In the genomic region with DNA sequence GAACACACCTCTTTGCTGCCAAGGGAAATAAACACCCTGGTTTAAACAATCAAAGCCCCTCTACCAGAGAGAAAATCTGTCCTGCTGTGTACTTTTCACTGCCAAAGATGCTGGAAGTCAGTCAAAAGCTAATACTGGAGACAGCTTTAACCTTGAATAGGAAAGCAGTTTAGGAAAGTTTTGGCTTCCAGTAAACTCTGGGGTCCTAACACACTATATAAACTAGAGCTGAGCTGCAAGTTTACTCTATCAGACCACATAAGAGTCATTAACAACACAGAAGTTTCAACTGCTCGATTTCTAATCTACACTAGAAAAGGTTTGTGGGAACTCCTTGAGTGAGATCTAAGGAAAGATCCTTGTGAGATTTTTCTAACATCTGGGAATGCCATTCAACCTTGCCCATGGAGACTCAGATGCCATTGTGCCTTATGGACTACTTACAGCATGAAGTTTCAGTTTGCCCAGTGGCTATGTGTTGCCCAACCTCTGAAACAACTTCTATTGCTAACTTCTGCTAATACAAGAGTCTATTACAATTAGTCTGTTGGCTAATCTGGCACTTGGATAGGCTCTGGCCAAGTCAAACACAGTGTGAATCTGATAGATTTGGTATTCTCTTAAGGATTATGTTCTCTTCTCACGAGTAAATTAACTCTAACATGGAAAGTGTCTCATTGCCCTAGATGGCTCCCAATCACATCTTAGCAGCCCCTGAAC, we compare ENCODE assay signal across 18 mouse cellular contexts. TPM values are rescaled to one million over a fixed set of nuclear protein-coding genes. Genes with fewer than 3 reads are reported as not detected.
DNase-seq lines count a peak whose midpoint lies in the region; ATAC-seq lines count a peak whose summit lies in the region.
"Had no signal": no experiment of that assay in that cellular context is flagged by ENCODE, and none has a peak within 500 bp of the region (broad histone marks: within the 10 kb centered on the region; RNA-seq: fewer than 3 reads in every experiment).

No protein-coding gene starts in this region.

- no peak for DNase-seq in heart, adult 9 months (ENCODE audit: low spot score in 2 of 2)
- DNase-seq in lung, postnatal 4 days: no peak
- DNase-seq in gonadal fat pad, adult 2 months (ENCODE audit: low read depth): peak; percentile 97
- no peak for DNase-seq in spleen, postnatal 10 days (ENCODE audit: low spot score in 2 of 2)
- DNase-seq: cerebellum, adult 18-20 months; gastrocnemius, postnatal 36 days; heart, postnatal 36 days; kidney, adult 8-10 months; liver; liver, postnatal 0 days; thymus, postnatal 4 days had no signal

- H3K9ac ChIP-seq in heart, embryonic 15.5 days: no peak overlapping the region
- H3K9ac ChIP-seq in lung, embryonic 16.5 days (ENCODE audit: low read length): no peak overlapping the region
- H3K9ac ChIP-seq: embryonic facial prominence, embryonic 13.5 days; forebrain, embryonic 12.5 days; liver, postnatal 0 days; midbrain, embryonic 13.5 days had no signal

- H3K36me3 ChIP-seq in heart, embryonic 15.5 days: no peaks in the 10 kb centered on the region
- no peaks in the 10 kb centered on the region for H3K36me3 ChIP-seq in lung, embryonic 16.5 days (ENCODE audit: control insufficient read depth, insufficient read depth, low read length)
- H3K36me3 ChIP-seq: embryonic facial prominence, embryonic 13.5 days; forebrain, embryonic 12.5 days had no signal

- 49% methylated on average over 2 of the region's 2 CpGs for WGBS in heart, embryonic 15.5 days
- WGBS in lung, embryonic 16.5 days: 31% methylated on average over 2 of the region's 2 CpGs

- H3K27ac ChIP-seq in heart, embryonic 15.5 days: peak overlapping the region; percentile 48
- H3K27ac ChIP-seq in lung, embryonic 16.5 days (ENCODE audit: low read length): peak overlapping the region; percentile 41; the same call in 1 of the 2 replicates
- H3K27ac ChIP-seq: embryonic facial prominence, embryonic 13.5 days; forebrain, embryonic 12.5 days; midbrain, embryonic 13.5 days had no signal

- no peak overlapping the region for H3K4me3 ChIP-seq in heart, embryonic 15.5 days
- H3K4me3 ChIP-seq in lung, embryonic 16.5 days (ENCODE audit: low read length): no peak overlapping the region
- H3K4me3 ChIP-seq: embryonic facial prominence, embryonic 13.5 days; forebrain, embryonic 12.5 days; midbrain, embryonic 13.5 days had no signal

- 0 out of 2 replicates have a peak, but pooled peaks cover 2% of the 10 kb centered on the region for H3K4me1 ChIP-seq in heart, embryonic 15.5 days (replicated peaks)
- H3K4me1 ChIP-seq in lung, embryonic 16.5 days (replicated peaks; ENCODE audit: control insufficient read depth, insufficient read depth, low read length): no peaks in the 10 kb centered on the region
- H3K4me1 ChIP-seq: embryonic facial prominence, embryonic 13.5 days; forebrain, embryonic 12.5 days; midbrain, embryonic 13.5 days had no signal

- ATAC-seq in heart, embryonic 15.5 days (replicated peaks; ENCODE audit: insufficient number of reproducible peaks, insufficient read depth, low FRiP score, low read depth): no peak
- ATAC-seq in lung, embryonic 16.5 days (ENCODE audit: low read depth): no peak
- peak; percentile 85 for ATAC-seq in megakaryocyte progenitor cell, adult 5-6 weeks (replicated peaks; ENCODE audit: poor library complexity)
- ATAC-seq: hindbrain, embryonic 16.5 days; liver, postnatal 0 days; midbrain, embryonic 13.5 days had no signal

- no peaks in the 10 kb centered on the region for H3K27me3 ChIP-seq in heart, embryonic 15.5 days
- no peaks in the 10 kb centered on the region for H3K27me3 ChIP-seq in lung, embryonic 16.5 days (ENCODE audit: control insufficient read depth, insufficient read depth, low read depth, low read length)
- H3K27me3 ChIP-seq: embryonic facial prominence, embryonic 13.5 days; forebrain, embryonic 12.5 days; midbrain, embryonic 13.5 days had no signal

- H3K9me3 ChIP-seq in heart, embryonic 15.5 days (replicated peaks): no peaks in the 10 kb centered on the region
- H3K9me3 ChIP-seq in lung, embryonic 16.5 days (ENCODE audit: control insufficient read depth, low read length): no peaks in the 10 kb centered on the region
- H3K9me3 ChIP-seq: embryonic facial prominence, embryonic 13.5 days; forebrain, embryonic 12.5 days; midbrain, embryonic 13.5 days had no signal

- H3K4me2 ChIP-seq in heart, embryonic 15.5 days: no peak overlapping the region
- H3K4me2 ChIP-seq in lung, embryonic 16.5 days (ENCODE audit: low read depth, low read length): no peak overlapping the region
- H3K4me2 ChIP-seq: embryonic facial prominence, embryonic 13.5 days; forebrain, embryonic 12.5 days; midbrain, embryonic 13.5 days had no signal

RNA-seq across cellular contexts. Expression of a gene that starts 33.2 kb away (rescaled TPM):
- polyA plus RNA-seq in heart, embryonic 15.5 days (2015; fragmentation: Nextera tagmentation; extraction: Ambion mirVana): 28.7 and 33.1 TPM in 2 replicates
- 80.1 and 82.9 TPM in 2 replicates for polyA plus RNA-seq in lung, embryonic 16.5 days (2015; fragmentation: Nextera tagmentation; extraction: Ambion mirVana)
- polyA plus RNA-seq in gonadal fat pad, adult 2 months (2012; rRNA removed): 84.0 and 113 TPM in 2 replicates
- not detected in 2 replicates for total RNA-seq in megakaryocyte progenitor cell, adult 5-6 weeks (2015)
- total RNA-seq in megakaryocyte progenitor cell, adult 5-6 weeks (2017): 1.3 TPM in 1 of 2 replicates, not detected in the other
